Mouse (Mus musculus): ENCODE data around the gene Atp1a3.

Atp1a3 gene

GRCm38 (mm10) chr7:25003820-25004388 is 1.9 kb downstream of the Atp1a3 start:
- no peak for DNase-seq (ENCODE audit: low spot score)

- DNase-seq (ENCODE audit: low spot score) = no peak
These were observed 2.5 kb downstream of the Atp1a3 start for GRCm38 (mm10) chr7:25003291-25003690.

GRCm38 (mm10) chr7:25000711-25001110 is 5.0 kb downstream of the Atp1a3 start:
- no peak for DNase-seq (ENCODE audit: low spot score)

GRCm38 (mm10) chr7:25000211-25000610 is 5.5 kb downstream of the Atp1a3 start:
- DNase-seq (ENCODE audit: low spot score) = no peak

- DNase-seq (ENCODE audit: low spot score) = no peak
These were observed 12.7 kb downstream of the Atp1a3 start for GRCm38 (mm10) chr7:24993081-24993480.

GRCm38 (mm10) chr7:24990478-24990877 is 15.3 kb downstream of the Atp1a3 start:
- DNase-seq (ENCODE audit: low spot score) = no peak

GRCm38 (mm10) chr7:24987941-24988340 is 17.8 kb downstream of the Atp1a3 start:
- no peak for DNase-seq (ENCODE audit: low spot score)

- no peak for DNase-seq (ENCODE audit: low spot score)
These were observed 20.0 kb downstream of the Atp1a3 start for GRCm38 (mm10) chr7:24985799-24986198.

GRCm38 (mm10) chr7:24984307-24984706 is 21.5 kb downstream of the Atp1a3 start:
- DNase-seq (ENCODE audit: low spot score) = no peak

- no peak for DNase-seq (ENCODE audit: low spot score)
These were observed 22.4 kb downstream of the Atp1a3 start for GRCm38 (mm10) chr7:24983396-24983795.

GRCm38 (mm10) chr7:24980439-24980838 is 25.3 kb downstream of the Atp1a3 start:
- no peak for DNase-seq (ENCODE audit: low spot score)

- no peak for DNase-seq (ENCODE audit: low spot score)
These were observed 27.0 kb downstream of the Atp1a3 start for GRCm38 (mm10) chr7:24978781-24979180.

GRCm38 (mm10) chr7:24974893-24975595 is 30.7 kb downstream of the Atp1a3 start:
- DNase-seq (ENCODE audit: low spot score) = peak; percentile 68

GRCm38 (mm10) chr7:24973902-24974301 is 31.9 kb downstream of the Atp1a3 start:
- no peak for DNase-seq (ENCODE audit: low spot score)

GRCm38 (mm10) chr7:24973208-24973607 is 32.5 kb downstream of the Atp1a3 start:
- DNase-seq (ENCODE audit: low spot score) = no peak

GRCm38 (mm10) chr7:24971972-24972893 is 33.5 kb downstream of the Atp1a3 start, which contains the start of gene Rabac1:
TSS of gene Rabac1 (minus strand) at chr7:24972754.
- peak; percentile 97 for DNase-seq (ENCODE audit: low spot score)

- DNase-seq (ENCODE audit: low spot score) = peak; percentile 81
These were observed 34.3 kb downstream of the Atp1a3 start for GRCm38 (mm10) chr7:24971261-24971971.

GRCm38 (mm10) chr7:24970341-24970740 is 35.4 kb downstream of the Atp1a3 start:
- DNase-seq (ENCODE audit: low spot score) = no peak

- DNase-seq (ENCODE audit: low spot score) = no peak
These were observed 36.0 kb downstream of the Atp1a3 start for GRCm38 (mm10) chr7:24969805-24970204.

- no peak for DNase-seq (ENCODE audit: low spot score)
These were observed 37.3 kb downstream of the Atp1a3 start for GRCm38 (mm10) chr7:24968463-24968862.

GRCm38 (mm10) chr7:24967966-24968365 is 37.8 kb downstream of the Atp1a3 start:
- DNase-seq (ENCODE audit: low spot score) = no peak

All from embryo, embryonic 10 days (tissue).